Mouse (Mus musculus) common myeloid progenitor, adult 5-6 weeks (primary cell): Measurements from ENCODE around the gene Drg1. TPM values are rescaled to one million over a fixed set of nuclear protein-coding genes. Genes with fewer than 3 reads are reported as not detected.
"Not testable (repeated sequence)": the region's sequence is repeated elsewhere in the genome, so short reads cannot be mapped to it uniquely, and the experiment has no call there.

ENCODE experiments used
- ATAC-seq: replicated peaks from 2 replicates; pipeline ENCODE4 v1.8.0; 2016; ENCODE audit warnings: low read depth, mild to moderate bottlenecking, moderate TSS enrichment, inconsistent platforms; ENCODE audit not compliant: poor library complexity, severe bottlenecking
- total RNA-seq: library from RNA; stranded (forward); fragments of 200-1000, 187-1606 nt; gene quantifications from 2 replicates; pipeline ENCODE4 v1.2.3, GENCODE M21; 2017

Gene Drg1
- total RNA-seq, 1 experiment from 2014 or later: 277 TPM

GRCm38 (mm10) chr11:3172526-3172925 lies 93.7 kb downstream of the Drg1 start:
- not testable (repeated sequence) for ATAC-seq

- not testable (repeated sequence) for ATAC-seq
These were observed 94.3 kb downstream of the Drg1 start for GRCm38 (mm10) chr11:3171931-3172330.

GRCm38 (mm10) chr11:3169042-3169441 lies 97.2 kb downstream of the Drg1 start:
- not testable (repeated sequence) for ATAC-seq

GRCm38 (mm10) chr11:3167571-3168001 lies 98.6 kb downstream of the Drg1 start:
- ATAC-seq: peak; percentile 2; the same call in 1 of the 2 replicates

GRCm38 (mm10) chr11:3167129-3167528 lies 99.1 kb downstream of the Drg1 start:
- ATAC-seq: peak; percentile 1; the same call in 1 of the 2 replicates

GRCm38 (mm10) chr11:3166321-3166720 lies 99.9 kb downstream of the Drg1 start:
- ATAC-seq: not testable (repeated sequence)

- ATAC-seq: peak; percentile 7; the same call in 1 of the 2 replicates
These were observed 100.9 kb downstream of the Drg1 start for GRCm38 (mm10) chr11:3165210-3165782.

GRCm38 (mm10) chr11:3163661-3164060 lies 102.6 kb downstream of the Drg1 start:
- not testable (repeated sequence) for ATAC-seq

GRCm38 (mm10) chr11:3163122-3163521 lies 103.1 kb downstream of the Drg1 start:
- ATAC-seq: not testable (repeated sequence)

- ATAC-seq: 0 out of 2 replicates have a peak, but pooled peaks have one; percentile 1
These were observed 103.8 kb downstream of the Drg1 start for GRCm38 (mm10) chr11:3162236-3162897.

- ATAC-seq: not testable (repeated sequence)
These were observed 104.8 kb downstream of the Drg1 start for GRCm38 (mm10) chr11:3161370-3161769.

GRCm38 (mm10) chr11:3158800-3159199 lies 107.4 kb downstream of the Drg1 start:
- ATAC-seq: peak; percentile 1; the same call in 1 of the 2 replicates

- ATAC-seq: not testable (repeated sequence)
These were observed 108.2 kb downstream of the Drg1 start for GRCm38 (mm10) chr11:3157996-3158395.

GRCm38 (mm10) chr11:3156991-3157390 lies 109.2 kb downstream of the Drg1 start:
- ATAC-seq: not testable (repeated sequence)

GRCm38 (mm10) chr11:3153666-3154397 lies 112.4 kb downstream of the Drg1 start:
- 0 out of 2 replicates have a peak, but pooled peaks have one; percentile 2 for ATAC-seq

- not testable (repeated sequence) for ATAC-seq
These were observed 114.9 kb downstream of the Drg1 start for GRCm38 (mm10) chr11:3151358-3151757.

- not testable (repeated sequence) for ATAC-seq
These were observed 115.6 kb downstream of the Drg1 start for GRCm38 (mm10) chr11:3150677-3151003.

- ATAC-seq: not testable (repeated sequence)
These were observed 116.1 kb downstream of the Drg1 start for GRCm38 (mm10) chr11:3150003-3150676.

- not testable (repeated sequence) for ATAC-seq
These were observed 116.7 kb downstream of the Drg1 start for GRCm38 (mm10) chr11:3149471-3149870.

GRCm38 (mm10) chr11:3146806-3147205 lies 119.4 kb downstream of the Drg1 start:
- not testable (repeated sequence) for ATAC-seq
